Mouse (Mus musculus) 3T3-L1 (cell line): ENCODE measurements around the gene H3f3b.

ENCODE experiments used
- DNase-seq: peaks from one replicate; pipeline ENCODE4 v3.0.0-alpha.2; 2015; ENCODE audit warnings: low read depth, low spot score

The H3f3b gene

GRCm38 (mm10) chr11:116027756-116028155 lies at the start of gene H3f3b:
H3f3b (minus strand) TSS chr11:116027962.
- no peak for DNase-seq

- no peak for DNase-seq
These were observed 49.1 kb upstream of the H3f3b start for GRCm38 (mm10) chr11:116076836-116077235.

- no peak for DNase-seq
These were observed 48.4 kb upstream of the H3f3b start for GRCm38 (mm10) chr11:116076266-116076540.

- no peak for DNase-seq
These were observed 47.9 kb upstream of the H3f3b start for GRCm38 (mm10) chr11:116075539-116076265.

- no peak for DNase-seq
These were observed 46.8 kb upstream of the H3f3b start for GRCm38 (mm10) chr11:116074436-116074991.

GRCm38 (mm10) chr11:116072608-116073007 lies 44.8 kb upstream of the H3f3b start:
- no peak for DNase-seq

- DNase-seq, result peak; percentile 94
These were observed 43.7 kb upstream of the H3f3b start for GRCm38 (mm10) chr11:116071510-116071909.

GRCm38 (mm10) chr11:116065345-116065744 lies 37.6 kb upstream of the H3f3b start:
- no peak for DNase-seq

GRCm38 (mm10) chr11:116064187-116064867 lies 36.6 kb upstream of the H3f3b start:
- no peak for DNase-seq

GRCm38 (mm10) chr11:116063562-116063961 lies 35.8 kb upstream of the H3f3b start:
- DNase-seq, result no peak

GRCm38 (mm10) chr11:116062521-116062920 lies 34.8 kb upstream of the H3f3b start:
- DNase-seq, result no peak

- DNase-seq, result no peak
These were observed 34.1 kb upstream of the H3f3b start for GRCm38 (mm10) chr11:116061641-116062415.

- DNase-seq, result no peak
These were observed 32.8 kb upstream of the H3f3b start for GRCm38 (mm10) chr11:116060596-116060995.

- DNase-seq, result no peak
These were observed 31.9 kb upstream of the H3f3b start for GRCm38 (mm10) chr11:116059691-116060025.

- DNase-seq, result no peak
These were observed 31.3 kb upstream of the H3f3b start for GRCm38 (mm10) chr11:116058868-116059690.

GRCm38 (mm10) chr11:116058022-116058614 lies 30.4 kb upstream of the H3f3b start:
- DNase-seq, result no peak

- DNase-seq, result no peak
These were observed 29.6 kb upstream of the H3f3b start for GRCm38 (mm10) chr11:116057237-116057881.

GRCm38 (mm10) chr11:116055873-116056272 lies 28.1 kb upstream of the H3f3b start:
- DNase-seq, result no peak

GRCm38 (mm10) chr11:116053510-116054229 lies 25.9 kb upstream of the H3f3b start:
- no peak for DNase-seq

- DNase-seq, result no peak
These were observed 22.4 kb upstream of the H3f3b start for GRCm38 (mm10) chr11:116050196-116050595.
